Mouse (Mus musculus): ENCODE measurements around the gene Mtf2. TPM values are rescaled to one million over a fixed set of nuclear protein-coding genes. Genes with fewer than 3 reads are reported as not detected.
"Not testable (repeated sequence)": the region's sequence is repeated elsewhere in the genome, so short reads cannot be mapped to it uniquely, and the experiment has no call there.

The Mtf2 gene
- polyA plus RNA-seq, 1 experiment from 2014 or later, result 103 TPM

GRCm38 (mm10) chr5:108035523-108035922, 30.0 kb upstream of the Mtf2 start:
- WGBS, result 8% methylated on average over 2 of the region's 2 CpGs
- no peak for ATAC-seq (ENCODE audit: low FRiP score, low TSS enrichment)

GRCm38 (mm10) chr5:108042061-108042460, 23.4 kb upstream of the Mtf2 start:
- Histone ChIP-seq H3K4me3 (ENCODE audit: low read length) (no peak overlapping the region), H3K27me3 (ENCODE audit: control insufficient read depth, insufficient read depth, low read length) (no peaks in the 10 kb centered on the region), H3K27ac (ENCODE audit: low read depth, low read length) (no peak overlapping the region), H3K9me3 (ENCODE audit: control insufficient read depth, low read length) (no peaks in the 10 kb centered on the region), H3K4me1 (ENCODE audit: control insufficient read depth, insufficient read depth, low read length) (no peaks in the 10 kb centered on the region), H3K9ac (ENCODE audit: low read depth, low read length) (no peak overlapping the region), H3K36me3 (ENCODE audit: control insufficient read depth, insufficient read depth, low read length) (no peaks in the 10 kb centered on the region), H3K4me2 (replicated peaks; ENCODE audit: low read depth, low read length) (no peak overlapping the region)
- 88% methylated on average over 5 of the region's 5 CpGs for WGBS
- no peak for ATAC-seq (ENCODE audit: low FRiP score, low TSS enrichment)

More at GRCm38 (mm10) chr5:108035523-108035922, 30.0 kb upstream of the Mtf2 start:
- Histone ChIP-seq H3K4me3 (ENCODE audit: low read length) (no peak overlapping the region), H3K9me3 (ENCODE audit: control insufficient read depth, low read length) (no peaks in the 10 kb centered on the region), H3K9ac (ENCODE audit: low read depth, low read length) (no peak overlapping the region), H3K36me3 (ENCODE audit: control insufficient read depth, insufficient read depth, low read length) (no peaks in the 10 kb centered on the region), H3K4me2 (replicated peaks; ENCODE audit: low read depth, low read length) (no peak overlapping the region), H3K27ac (ENCODE audit: low read depth, low read length) (no peak overlapping the region), H3K27me3 (ENCODE audit: control insufficient read depth, insufficient read depth, low read length) (no peaks in the 10 kb centered on the region), H3K4me1 (ENCODE audit: control insufficient read depth, insufficient read depth, low read length) (no peaks in the 10 kb centered on the region)

GRCm38 (mm10) chr5:108043908-108044307, 21.6 kb upstream of the Mtf2 start:
- no peaks in the 10 kb centered on the region for H3K36me3 ChIP-seq (ENCODE audit: control insufficient read depth, insufficient read depth, low read length)
- 23% methylated on average over 1 of the region's 1 CpGs for WGBS
- ATAC-seq (ENCODE audit: low FRiP score, low TSS enrichment), result no peak
- no peak overlapping the region for H3K4me2 ChIP-seq (replicated peaks; ENCODE audit: low read depth, low read length)
- H3K4me3 ChIP-seq (ENCODE audit: low read length), result no peak overlapping the region
- no peaks in the 10 kb centered on the region for H3K27me3 ChIP-seq (ENCODE audit: control insufficient read depth, insufficient read depth, low read length)
- no peak overlapping the region for H3K9ac ChIP-seq (ENCODE audit: low read depth, low read length)
- no peak overlapping the region for H3K27ac ChIP-seq (ENCODE audit: low read depth, low read length)
- H3K9me3 ChIP-seq (ENCODE audit: control insufficient read depth, low read length), result no peaks in the 10 kb centered on the region
- H3K4me1 ChIP-seq (ENCODE audit: control insufficient read depth, insufficient read depth, low read length), result no peaks in the 10 kb centered on the region

- H3K4me3 ChIP-seq (ENCODE audit: low read length), result no peak overlapping the region
- no peaks in the 10 kb centered on the region for H3K9me3 ChIP-seq (ENCODE audit: control insufficient read depth, low read length)
- H3K36me3 ChIP-seq (ENCODE audit: control insufficient read depth, insufficient read depth, low read length), result no peaks in the 10 kb centered on the region
- no peak overlapping the region for H3K27ac ChIP-seq (ENCODE audit: low read depth, low read length)
- no peaks in the 10 kb centered on the region for H3K4me1 ChIP-seq (ENCODE audit: control insufficient read depth, insufficient read depth, low read length)
- ATAC-seq (ENCODE audit: low FRiP score, low TSS enrichment), result no peak
- 6% methylated on average over 3 of the region's 3 CpGs for WGBS
- H3K9ac ChIP-seq (ENCODE audit: low read depth, low read length), result no peak overlapping the region
- H3K27me3 ChIP-seq (ENCODE audit: control insufficient read depth, insufficient read depth, low read length), result no peaks in the 10 kb centered on the region
- no peak overlapping the region for H3K4me2 ChIP-seq (replicated peaks; ENCODE audit: low read depth, low read length)
Observed at GRCm38 (mm10) chr5:108049711-108050268, 15.7 kb upstream of the Mtf2 start.

GRCm38 (mm10) chr5:108051026-108051425, 14.4 kb upstream of the Mtf2 start:
- Histone ChIP-seq H3K9ac (ENCODE audit: low read depth, low read length) (no peak overlapping the region), H3K4me2 (replicated peaks; ENCODE audit: low read depth, low read length) (no peak overlapping the region), H3K4me1 (ENCODE audit: control insufficient read depth, insufficient read depth, low read length) (no peaks in the 10 kb centered on the region), H3K36me3 (ENCODE audit: control insufficient read depth, insufficient read depth, low read length) (no peaks in the 10 kb centered on the region), H3K4me3 (ENCODE audit: low read length) (no peak overlapping the region), H3K27me3 (ENCODE audit: control insufficient read depth, insufficient read depth, low read length) (no peaks in the 10 kb centered on the region), H3K27ac (ENCODE audit: low read depth, low read length) (no peak overlapping the region), H3K9me3 (ENCODE audit: control insufficient read depth, low read length) (no peaks in the 10 kb centered on the region)
- 87% methylated on average over 2 of the region's 2 CpGs for WGBS
- no peak for ATAC-seq (ENCODE audit: low FRiP score, low TSS enrichment)

GRCm38 (mm10) chr5:108051727-108052126, 13.7 kb upstream of the Mtf2 start:
- not testable (repeated sequence) for H3K27ac ChIP-seq (ENCODE audit: low read depth, low read length); H3K9me3 ChIP-seq (ENCODE audit: control insufficient read depth, low read length); H3K4me1 ChIP-seq (ENCODE audit: control insufficient read depth, insufficient read depth, low read length); H3K4me3 ChIP-seq (ENCODE audit: low read length); H3K36me3 ChIP-seq (ENCODE audit: control insufficient read depth, insufficient read depth, low read length); H3K9ac ChIP-seq (ENCODE audit: low read depth, low read length); H3K4me2 ChIP-seq (replicated peaks; ENCODE audit: low read depth, low read length); ATAC-seq (ENCODE audit: low FRiP score, low TSS enrichment); H3K27me3 ChIP-seq (ENCODE audit: control insufficient read depth, insufficient read depth, low read length)
- 90% methylated on average over 9 of the region's 9 CpGs for WGBS

- Histone ChIP-seq H3K9ac (ENCODE audit: low read depth, low read length) (no peak overlapping the region), H3K4me3 (ENCODE audit: low read length) (no peak overlapping the region), H3K36me3 (ENCODE audit: control insufficient read depth, insufficient read depth, low read length) (no peaks in the 10 kb centered on the region), H3K4me1 (ENCODE audit: control insufficient read depth, insufficient read depth, low read length) (no peaks in the 10 kb centered on the region), H3K4me2 (replicated peaks; ENCODE audit: low read depth, low read length) (no peak overlapping the region), H3K9me3 (ENCODE audit: control insufficient read depth, low read length) (no peaks in the 10 kb centered on the region), H3K27ac (ENCODE audit: low read depth, low read length) (no peak overlapping the region), H3K27me3 (ENCODE audit: control insufficient read depth, insufficient read depth, low read length) (no peaks in the 10 kb centered on the region)
- WGBS, result 85% methylated on average over 1 of the region's 1 CpGs
- ATAC-seq (ENCODE audit: low FRiP score, low TSS enrichment), result no peak
Observed at GRCm38 (mm10) chr5:108052200-108052599, 13.3 kb upstream of the Mtf2 start.

GRCm38 (mm10) chr5:108053566-108053965, 11.9 kb upstream of the Mtf2 start:
- H3K4me1 ChIP-seq (ENCODE audit: control insufficient read depth, insufficient read depth, low read length), result no peaks in the 10 kb centered on the region
- no peaks in the 10 kb centered on the region for H3K9me3 ChIP-seq (ENCODE audit: control insufficient read depth, low read length)
- ATAC-seq (ENCODE audit: low FRiP score, low TSS enrichment), result no peak
- H3K36me3 ChIP-seq (ENCODE audit: control insufficient read depth, insufficient read depth, low read length), result no peaks in the 10 kb centered on the region
- H3K9ac ChIP-seq (ENCODE audit: low read depth, low read length), result no peak overlapping the region
- no peak overlapping the region for H3K27ac ChIP-seq (ENCODE audit: low read depth, low read length)
- H3K4me3 ChIP-seq (ENCODE audit: low read length), result no peak overlapping the region
- H3K27me3 ChIP-seq (ENCODE audit: control insufficient read depth, insufficient read depth, low read length), result no peaks in the 10 kb centered on the region
- 93% methylated on average over 6 of the region's 6 CpGs for WGBS
- no peak overlapping the region for H3K4me2 ChIP-seq (replicated peaks; ENCODE audit: low read depth, low read length)

- H3K27ac ChIP-seq (ENCODE audit: low read depth, low read length), result no peak overlapping the region
- no peak overlapping the region for H3K4me3 ChIP-seq (ENCODE audit: low read length)
- H3K4me1 ChIP-seq (ENCODE audit: control insufficient read depth, insufficient read depth, low read length), result no peaks in the 10 kb centered on the region
- no peak overlapping the region for H3K9ac ChIP-seq (ENCODE audit: low read depth, low read length)
- no peak overlapping the region for H3K4me2 ChIP-seq (replicated peaks; ENCODE audit: low read depth, low read length)
- no peaks in the 10 kb centered on the region for H3K27me3 ChIP-seq (ENCODE audit: control insufficient read depth, insufficient read depth, low read length)
- H3K9me3 ChIP-seq (ENCODE audit: control insufficient read depth, low read length), result 0 out of 2 replicates have a peak, but pooled peaks cover 4% of the 10 kb centered on the region
- H3K36me3 ChIP-seq (ENCODE audit: control insufficient read depth, insufficient read depth, low read length), result no peaks in the 10 kb centered on the region
- ATAC-seq (ENCODE audit: low FRiP score, low TSS enrichment), result no peak
- WGBS, result 94% methylated on average over 9 of the region's 9 CpGs
Observed at GRCm38 (mm10) chr5:108060413-108060812, 5.1 kb upstream of the Mtf2 start.

Measured in kidney, embryonic 14.5 days (tissue).